Mouse (Mus musculus): ENCODE data around the gene Orai1.

Gene Orai1

DNA sequence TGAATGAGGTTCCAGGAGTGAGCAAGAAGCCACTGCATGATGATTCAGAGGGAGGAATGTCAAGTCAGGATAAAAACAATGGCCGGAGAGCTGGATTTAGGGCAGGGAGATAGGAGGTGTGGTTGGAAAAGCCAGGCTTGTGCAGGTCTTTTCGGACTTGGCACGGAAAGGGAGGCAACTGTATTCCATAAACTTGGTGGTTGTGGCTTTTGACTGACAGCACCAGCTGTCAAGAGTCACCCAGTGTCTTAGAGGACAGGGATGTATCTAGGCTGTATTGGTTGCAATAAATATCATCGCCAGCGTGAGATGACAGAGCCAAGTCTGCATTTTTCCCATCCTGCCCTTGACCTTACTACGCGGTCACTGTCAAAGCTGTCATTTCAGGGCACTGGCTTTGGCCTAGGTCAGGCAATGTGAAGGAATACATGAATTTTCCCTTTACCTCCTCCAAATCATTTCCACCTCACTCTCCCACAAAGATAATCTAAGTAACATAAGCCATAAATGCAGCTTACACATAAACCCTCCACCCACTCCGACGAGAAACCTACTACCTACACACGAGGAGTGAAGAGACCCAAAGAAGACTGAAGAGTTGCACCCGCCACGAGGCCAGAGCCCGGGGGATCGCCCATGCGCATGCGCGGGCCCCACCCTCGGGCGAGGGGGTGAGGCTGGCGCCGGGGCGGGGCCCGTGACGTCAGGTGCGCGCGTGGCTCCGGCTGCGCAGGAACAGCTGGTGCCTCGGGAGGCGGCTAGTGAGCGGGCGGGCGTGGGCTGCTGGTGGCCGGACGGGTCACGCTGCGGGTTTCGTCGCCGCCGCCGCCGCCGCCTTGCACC is 60.9 kb downstream of the Orai1 start:
- peak; percentile 94 for DNase-seq

DNA sequence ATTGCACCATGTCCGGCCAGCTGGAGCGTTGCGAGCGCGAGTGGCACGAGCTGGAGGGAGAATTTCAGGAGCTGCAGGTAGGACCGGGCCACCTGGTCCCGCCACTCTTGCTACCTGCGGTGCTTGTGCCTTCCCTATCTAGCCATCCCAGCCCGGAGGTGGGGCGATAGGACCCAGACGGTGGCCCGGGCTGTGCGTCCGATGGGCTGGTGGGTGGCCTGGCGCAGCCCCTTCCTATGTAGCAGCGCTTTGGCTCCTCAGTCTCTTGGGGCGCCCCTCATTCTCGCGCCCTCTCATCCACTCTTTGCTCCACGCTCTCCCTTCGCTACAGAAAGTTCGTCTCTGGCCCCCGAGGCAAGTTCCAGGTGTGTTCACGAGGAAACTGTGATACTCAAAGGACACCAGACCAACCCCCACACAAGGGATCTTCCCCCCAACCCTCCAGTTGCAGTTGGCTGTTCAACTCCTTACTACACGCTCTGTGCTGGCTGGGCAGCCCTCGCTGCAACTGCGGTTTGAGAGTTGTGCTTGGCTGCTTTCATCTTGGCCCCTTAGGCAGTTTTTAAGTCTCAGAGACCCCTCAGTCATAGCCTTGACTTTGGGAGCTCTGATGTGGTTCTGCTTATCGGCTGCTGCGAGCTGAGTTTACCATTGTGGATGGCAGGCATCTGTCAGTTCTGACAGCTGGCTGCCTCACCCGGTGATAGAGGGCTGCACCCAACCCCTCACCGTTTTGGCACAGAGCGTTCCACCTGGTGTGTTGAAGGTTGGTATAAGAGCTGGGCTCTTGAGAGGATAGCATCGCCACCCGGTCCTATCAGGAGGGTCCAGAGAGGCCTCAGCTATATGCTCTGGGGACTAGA is 61.8 kb downstream of the Orai1 start:
- no peak for DNase-seq

DNA sequence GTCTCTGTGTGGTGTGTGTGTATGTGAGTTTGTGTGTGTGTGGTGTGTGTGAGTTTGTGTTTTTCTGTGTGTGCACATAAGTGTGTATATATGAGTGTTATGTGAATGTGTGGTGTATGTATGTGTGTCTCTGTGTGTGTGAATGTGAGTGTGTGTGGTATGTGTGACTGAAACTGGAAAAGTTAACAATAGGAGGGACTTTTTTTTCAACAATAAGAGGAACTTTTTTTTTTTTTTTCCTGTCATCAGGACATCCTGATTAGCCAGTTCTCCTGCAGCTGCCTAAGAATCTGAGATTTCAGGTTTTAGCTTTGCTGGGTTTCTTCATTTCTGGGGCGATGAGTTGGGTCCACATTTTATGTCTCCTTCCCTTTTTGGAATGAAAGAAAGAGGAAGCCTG is 64.7 kb downstream of the Orai1 start:
- DNase-seq = no peak

DNA sequence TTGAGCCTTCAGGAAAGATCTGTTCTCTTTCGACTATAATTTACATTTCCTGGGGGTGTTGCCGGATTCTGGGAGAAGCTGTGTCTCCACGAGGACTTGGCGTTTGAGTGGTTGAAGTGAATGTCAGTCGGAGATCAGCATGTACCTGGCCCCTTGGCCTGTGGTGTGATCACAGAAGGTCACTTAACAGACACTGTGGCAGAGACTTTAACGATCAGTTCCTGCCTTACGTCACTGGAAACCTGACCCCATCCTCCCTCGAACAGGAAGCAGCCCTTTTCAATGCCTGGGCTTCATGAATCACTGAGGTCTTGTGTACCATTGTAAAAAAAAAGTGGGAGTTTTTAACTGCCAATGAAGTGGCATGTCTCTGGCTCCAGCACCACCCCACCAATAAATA is 65.2 kb downstream of the Orai1 start:
- no peak for DNase-seq

Measured in right cerebral cortex, postnatal 4 days (tissue).